Mouse (Mus musculus): ENCODE measurements at regions not wholly inside any gene's neighbourhood (a gene's known extent, or its start where the extent isn't known, plus 50 kb on each side); places are given as distances from the start of the nearest gene placed in this dataset.
"Not testable (repeated sequence)": the region's sequence is repeated elsewhere in the genome, so short reads cannot be mapped to it uniquely, and the experiment has no call there.

GRCm38 (mm10) chr3:59563486-59564006 lies 166.0 kb upstream of the Gm5538 start:
- H3K27ac ChIP-seq (ENCODE audit: low read length); H3K36me3 ChIP-seq (ENCODE audit: control insufficient read depth, insufficient read depth); H3K9ac ChIP-seq (replicated peaks; ENCODE audit: low read depth, low read length); H3K4me1 ChIP-seq (replicated peaks; ENCODE audit: control insufficient read depth, insufficient read depth, low read length); H3K27me3 ChIP-seq (replicated peaks; ENCODE audit: control insufficient read depth, insufficient read depth, low read length); H3K4me2 ChIP-seq (ENCODE audit: low read length); ATAC-seq; H3K4me3 ChIP-seq (replicated peaks; ENCODE audit: low read length); H3K9me3 ChIP-seq (ENCODE audit: control insufficient read depth, low read length): not testable (repeated sequence)
- 24% methylated on average over 3 of the region's 3 CpGs for WGBS

- H3K4me2 ChIP-seq (ENCODE audit: low read length): no peak overlapping the region
- no peak for ATAC-seq
- no peak overlapping the region for H3K9ac ChIP-seq (replicated peaks; ENCODE audit: low read depth, low read length)
- no peaks in the 10 kb centered on the region for H3K36me3 ChIP-seq (ENCODE audit: control insufficient read depth, insufficient read depth)
- H3K4me1 ChIP-seq (replicated peaks; ENCODE audit: control insufficient read depth, insufficient read depth, low read length): no peaks in the 10 kb centered on the region
- H3K9me3 ChIP-seq (ENCODE audit: control insufficient read depth, low read length): no peaks in the 10 kb centered on the region
- no peak overlapping the region for H3K27ac ChIP-seq (ENCODE audit: low read length)
- WGBS: 73% methylated on average over 2 of the region's 2 CpGs
- no peaks in the 10 kb centered on the region for H3K27me3 ChIP-seq (replicated peaks; ENCODE audit: control insufficient read depth, insufficient read depth, low read length)
- H3K4me3 ChIP-seq (replicated peaks; ENCODE audit: low read length): no peak overlapping the region
Observed at GRCm38 (mm10) chr3:59542621-59543020, 187.0 kb upstream of the Gm5538 start.

- H3K4me1 ChIP-seq (replicated peaks; ENCODE audit: control insufficient read depth, insufficient read depth, low read length); H3K4me2 ChIP-seq (ENCODE audit: low read length); H3K9me3 ChIP-seq (ENCODE audit: control insufficient read depth, low read length); H3K9ac ChIP-seq (replicated peaks; ENCODE audit: low read depth, low read length); H3K27me3 ChIP-seq (replicated peaks; ENCODE audit: control insufficient read depth, insufficient read depth, low read length); ATAC-seq; H3K27ac ChIP-seq (ENCODE audit: low read length); H3K4me3 ChIP-seq (replicated peaks; ENCODE audit: low read length); H3K36me3 ChIP-seq (ENCODE audit: control insufficient read depth, insufficient read depth): not testable (repeated sequence)
Observed at GRCm38 (mm10) chr3:59540547-59540946, 189.0 kb upstream of the Gm5538 start.

- H3K9ac ChIP-seq (replicated peaks; ENCODE audit: low read depth, low read length); H3K27me3 ChIP-seq (replicated peaks; ENCODE audit: control insufficient read depth, insufficient read depth, low read length); H3K4me1 ChIP-seq (replicated peaks; ENCODE audit: control insufficient read depth, insufficient read depth, low read length); H3K4me3 ChIP-seq (replicated peaks; ENCODE audit: low read length); H3K4me2 ChIP-seq (ENCODE audit: low read length); H3K36me3 ChIP-seq (ENCODE audit: control insufficient read depth, insufficient read depth); ATAC-seq; H3K27ac ChIP-seq (ENCODE audit: low read length); H3K9me3 ChIP-seq (ENCODE audit: control insufficient read depth, low read length): not testable (repeated sequence)
- WGBS: 67% methylated on average over 3 of the region's 3 CpGs
Observed at GRCm38 (mm10) chr3:59539893-59540292, 189.7 kb upstream of the Gm5538 start.

- no peak overlapping the region for H3K9ac ChIP-seq (replicated peaks; ENCODE audit: low read depth, low read length)
- ATAC-seq: no peak
- 78% methylated on average over 2 of the region's 2 CpGs for WGBS
Observed at GRCm38 (mm10) chr3:59531311-59531834, 187.2 kb upstream of the Igsf10 start.

GRCm38 (mm10) chr3:59530592-59531310 lies 186.6 kb upstream of the Igsf10 start:
- ATAC-seq: no peak

More at GRCm38 (mm10) chr3:59531311-59531834, 187.2 kb upstream of the Igsf10 start:
- H3K4me1 ChIP-seq (replicated peaks; ENCODE audit: control insufficient read depth, insufficient read depth, low read length): no peaks in the 10 kb centered on the region
- H3K36me3 ChIP-seq (ENCODE audit: control insufficient read depth, insufficient read depth): no peaks in the 10 kb centered on the region
- H3K27me3 ChIP-seq (replicated peaks; ENCODE audit: control insufficient read depth, insufficient read depth, low read length): no peaks in the 10 kb centered on the region
- H3K9me3 ChIP-seq (ENCODE audit: control insufficient read depth, low read length): no peaks in the 10 kb centered on the region
- H3K4me3 ChIP-seq (replicated peaks; ENCODE audit: low read length): no peak overlapping the region
- H3K4me2 ChIP-seq (ENCODE audit: low read length): no peak overlapping the region
- H3K27ac ChIP-seq (ENCODE audit: low read length): no peak overlapping the region

GRCm38 (mm10) chr3:59520766-59521165 lies 176.6 kb upstream of the Igsf10 start:
- no peaks in the 10 kb centered on the region for H3K9me3 ChIP-seq (ENCODE audit: control insufficient read depth, low read length)
- H3K4me1 ChIP-seq (replicated peaks; ENCODE audit: control insufficient read depth, insufficient read depth, low read length): no peaks in the 10 kb centered on the region
- H3K4me3 ChIP-seq (replicated peaks; ENCODE audit: low read length): no peak overlapping the region
- no peak overlapping the region for H3K9ac ChIP-seq (replicated peaks; ENCODE audit: low read depth, low read length)
- no peak overlapping the region for H3K4me2 ChIP-seq (ENCODE audit: low read length)
- no peaks in the 10 kb centered on the region for H3K36me3 ChIP-seq (ENCODE audit: control insufficient read depth, insufficient read depth)
- H3K27me3 ChIP-seq (replicated peaks; ENCODE audit: control insufficient read depth, insufficient read depth, low read length): no peaks in the 10 kb centered on the region
- WGBS: 94% methylated on average over 1 of the region's 1 CpGs
- no peak for ATAC-seq
- no peak overlapping the region for H3K27ac ChIP-seq (ENCODE audit: low read length)

More at GRCm38 (mm10) chr3:59530592-59531310, 186.6 kb upstream of the Igsf10 start:
- Histone ChIP-seq H3K27ac (ENCODE audit: low read length) (no peak overlapping the region), H3K4me2 (ENCODE audit: low read length) (no peak overlapping the region), H3K36me3 (ENCODE audit: control insufficient read depth, insufficient read depth) (no peaks in the 10 kb centered on the region), H3K4me1 (replicated peaks; ENCODE audit: control insufficient read depth, insufficient read depth, low read length) (no peaks in the 10 kb centered on the region), H3K9ac (replicated peaks; ENCODE audit: low read depth, low read length) (no peak overlapping the region), H3K9me3 (ENCODE audit: control insufficient read depth, low read length) (no peaks in the 10 kb centered on the region), H3K27me3 (replicated peaks; ENCODE audit: control insufficient read depth, insufficient read depth, low read length) (no peaks in the 10 kb centered on the region), H3K4me3 (replicated peaks; ENCODE audit: low read length) (no peak overlapping the region)
- WGBS: 91% methylated on average over 9 of the region's 9 CpGs

GRCm38 (mm10) chr3:59478095-59478494 lies 133.9 kb upstream of the Igsf10 start:
- Histone ChIP-seq H3K4me2 (ENCODE audit: low read length) (no peak overlapping the region), H3K4me1 (replicated peaks; ENCODE audit: control insufficient read depth, insufficient read depth, low read length) (no peaks in the 10 kb centered on the region), H3K9me3 (ENCODE audit: control insufficient read depth, low read length) (no peaks in the 10 kb centered on the region), H3K27me3 (replicated peaks; ENCODE audit: control insufficient read depth, insufficient read depth, low read length) (no peaks in the 10 kb centered on the region), H3K4me3 (replicated peaks; ENCODE audit: low read length) (no peak overlapping the region), H3K9ac (replicated peaks; ENCODE audit: low read depth, low read length) (no peak overlapping the region), H3K36me3 (ENCODE audit: control insufficient read depth, insufficient read depth) (no peaks in the 10 kb centered on the region), H3K27ac (ENCODE audit: low read length) (no peak overlapping the region)
- 18% methylated on average over 5 of the region's 5 CpGs for WGBS
- ATAC-seq: no peak

GRCm38 (mm10) chr3:59477441-59478061 lies 133.4 kb upstream of the Igsf10 start:
- Histone ChIP-seq H3K27ac (ENCODE audit: low read length) (no peak overlapping the region), H3K4me2 (ENCODE audit: low read length) (no peak overlapping the region), H3K27me3 (replicated peaks; ENCODE audit: control insufficient read depth, insufficient read depth, low read length) (no peaks in the 10 kb centered on the region), H3K4me3 (replicated peaks; ENCODE audit: low read length) (no peak overlapping the region), H3K9ac (replicated peaks; ENCODE audit: low read depth, low read length) (no peak overlapping the region), H3K9me3 (ENCODE audit: control insufficient read depth, low read length) (no peaks in the 10 kb centered on the region), H3K4me1 (replicated peaks; ENCODE audit: control insufficient read depth, insufficient read depth, low read length) (no peaks in the 10 kb centered on the region), H3K36me3 (ENCODE audit: control insufficient read depth, insufficient read depth) (no peaks in the 10 kb centered on the region)
- ATAC-seq: no peak
- 45% methylated on average over 6 of the region's 6 CpGs for WGBS
